Mouse (Mus musculus) spleen, embryonic (tissue): ENCODE measurements around the gene Pdpn.

Source experiments
- CTCF ChIA-PET: fragments of 350-600 bp; sonication (Branson Sonifier 250); formaldehyde crosslinking; loops from one replicate; lab custom pipeline; 2022; lab: Charles Lee

The Pdpn gene

GRCm38 (mm10) chr4:143239615-143240201 lies 59.7 kb downstream of the Pdpn start:
- CTCF ChIA-PET = interaction anchor here (0.6 to 1.8 kb wide), 4 partner anchors 24 to 212 kb away, joined by 3 to 9 read pairs (median 4); no protein-coding TSS in a partner anchor

DNA sequence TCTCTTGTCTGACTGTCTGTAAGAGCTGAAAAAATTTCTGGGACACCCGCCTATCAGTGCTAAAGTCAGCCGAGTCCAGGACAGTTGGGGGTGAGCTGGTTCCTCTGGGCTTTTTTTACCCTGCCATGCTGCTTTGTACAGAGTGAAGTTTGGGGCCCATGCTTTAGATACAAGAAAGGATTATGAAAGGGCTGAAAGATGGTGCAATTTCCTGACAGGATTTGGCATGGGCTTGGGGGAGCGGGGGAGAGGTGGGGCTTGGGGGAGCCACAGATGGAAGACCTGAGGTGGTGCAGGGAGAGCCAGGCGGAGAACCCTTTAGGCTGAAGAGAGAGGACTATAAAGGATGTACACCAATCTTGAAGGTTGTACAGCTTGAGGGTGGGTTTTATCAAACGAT lies 60.2 kb downstream of the Pdpn start:
- CTCF ChIA-PET = interaction anchor here (0.6 to 1.8 kb wide), 4 partner anchors 23 to 212 kb away, joined by 3 to 9 read pairs (median 6); no protein-coding TSS in a partner anchor

- CTCF ChIA-PET = interaction anchor here (0.6 to 1.8 kb wide), 3 partner anchors 29 to 211 kb away, joined by 3 to 9 read pairs (median 7); no protein-coding TSS in a partner anchor
These were observed 60.9 kb downstream of the Pdpn start for GRCm38 (mm10) chr4:143238241-143239031.

- CTCF ChIA-PET = no interaction called here
These were observed 67.5 kb downstream of the Pdpn start for GRCm38 (mm10) chr4:143231790-143232422.

DNA sequence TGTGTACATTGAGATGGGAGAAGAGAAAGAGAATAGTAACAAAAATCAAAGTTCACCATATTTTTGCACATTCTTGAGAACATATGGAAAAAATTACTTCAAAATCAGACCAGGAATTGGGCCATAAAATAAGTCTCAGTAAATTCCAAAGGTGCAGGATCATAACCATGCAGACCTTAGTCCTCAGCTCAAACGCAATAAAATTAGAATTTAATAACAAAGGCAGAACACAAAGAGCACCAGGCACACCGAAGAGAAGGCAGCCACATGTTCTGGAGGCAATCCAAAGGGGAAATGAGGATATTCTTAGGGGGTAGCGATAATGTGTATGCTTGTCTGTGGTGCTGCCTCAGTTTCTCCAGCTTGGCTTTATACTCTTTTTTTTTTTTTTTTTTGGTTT lies 68.3 kb downstream of the Pdpn start:
- CTCF ChIA-PET = no interaction called here

- CTCF ChIA-PET = no interaction called here
These were observed 71.4 kb downstream of the Pdpn start for GRCm38 (mm10) chr4:143227976-143228375.

DNA sequence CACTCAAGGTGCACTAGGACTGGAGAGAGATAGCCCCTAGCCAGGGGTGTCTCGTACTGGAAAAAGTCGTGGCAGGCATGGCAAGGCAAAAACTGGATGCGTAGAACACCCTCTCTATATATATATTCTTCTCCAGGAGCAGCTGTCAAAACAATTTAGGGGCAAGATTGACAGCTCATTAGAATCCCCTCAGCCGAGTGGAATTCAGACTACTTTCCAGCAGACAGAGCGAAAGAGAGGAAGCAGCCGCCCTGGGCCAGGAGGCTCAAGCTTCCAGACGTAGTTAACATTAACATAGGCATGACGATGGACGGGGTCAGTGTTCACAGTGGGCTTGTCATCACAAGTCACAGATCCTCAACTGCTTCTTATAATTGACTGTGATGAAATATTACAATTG lies 73.5 kb downstream of the Pdpn start:
- CTCF ChIA-PET = no interaction called here

- CTCF ChIA-PET = interaction anchor here (0.8 kb wide), 1 partner anchor 59 kb away, joined by 4 read pairs; no protein-coding TSS in a partner anchor
These were observed 80.0 kb downstream of the Pdpn start for GRCm38 (mm10) chr4:143219316-143219751.

DNA sequence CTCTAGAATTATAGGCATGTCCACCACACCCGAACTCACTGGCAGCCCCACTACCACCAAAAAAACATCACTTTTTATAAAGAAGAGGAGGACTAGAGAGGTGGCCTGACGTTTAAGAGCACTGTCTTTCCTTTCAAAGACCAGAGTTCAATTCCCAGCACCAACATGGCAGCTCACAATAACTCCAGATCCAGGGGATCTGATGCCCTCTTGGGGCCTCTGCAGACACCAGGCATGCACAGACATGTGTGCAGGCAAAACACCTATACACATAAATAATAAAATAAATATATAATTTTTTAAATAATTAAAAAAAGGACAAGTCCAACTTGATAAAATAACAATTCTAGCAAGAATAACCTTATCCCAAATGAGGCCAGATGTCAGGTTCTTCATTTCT lies 80.5 kb downstream of the Pdpn start:
- CTCF ChIA-PET = interaction anchor here (0.8 kb wide), 1 partner anchor 58 kb away, joined by 4 read pairs; no protein-coding TSS in a partner anchor
